8 mouse cellular contexts compared by ENCODE assay signal in genomic region chr1:180263364-180263997, GRCm38 (mm10). TPM values are rescaled to one million over a fixed set of nuclear protein-coding genes. Genes with fewer than 3 reads are reported as not detected.
A peak's percentile ranks its signal among the peaks of the same experiment; 100 is the strongest.
DNase-seq lines count a peak whose midpoint lies in the region; ATAC-seq lines count a peak whose summit lies in the region.

Gene Psen2 (minus strand): TSS chr1:180263438.

- no peaks in the 10 kb centered on the region for H3K36me3 ChIP-seq in intestine, embryonic 15.5 days
- no peaks in the 10 kb centered on the region for H3K36me3 ChIP-seq in liver, embryonic 16.5 days (ENCODE audit: control insufficient read depth, insufficient read depth)

- 0 out of 2 replicates have a peak, but pooled peaks cover 3% of the 10 kb centered on the region for H3K4me1 ChIP-seq in intestine, embryonic 15.5 days (replicated peaks)
- H3K4me1 ChIP-seq in liver, embryonic 16.5 days (ENCODE audit: control insufficient read depth, low read depth, low read length) = peaks cover 53% of the 10 kb centered on the region

- WGBS in intestine, embryonic 15.5 days = 32% methylated on average over 7 of the region's 7 CpGs
- 22% methylated on average over 7 of the region's 7 CpGs for WGBS in liver, embryonic 16.5 days (ENCODE audit: insufficient replicate concordance)

- H3K27ac ChIP-seq in intestine, embryonic 15.5 days = no peak within 1 kb of the TSS
- peak within 1 kb of the TSS; percentile 78 for H3K27ac ChIP-seq in liver, embryonic 16.5 days (ENCODE audit: low read length)

- ATAC-seq in intestine, embryonic 15.5 days = no peak
- no peak for ATAC-seq in liver, embryonic 16.5 days (ENCODE audit: low read depth)
- ATAC-seq in neutrophil, adult 5-6 weeks (ENCODE audit: extremely low read depth, insufficient number of reproducible peaks, low FRiP score, poor library complexity, severe bottlenecking) = peak; percentile 76

- H3K9ac ChIP-seq in intestine, embryonic 15.5 days = no peak within 1 kb of the TSS
- no peak within 1 kb of the TSS for H3K9ac ChIP-seq in liver, embryonic 16.5 days (ENCODE audit: low read depth, low read length)

- DNase-seq in layer of hippocampus, adult 8-10 months (ENCODE audit: low spot score in 2 of 2) = no peak
- no peak for DNase-seq in layer of hippocampus, adult 9-10 months (ENCODE audit: low spot score)
- DNase-seq in adipocyte (ENCODE audit: low spot score) = peak; percentile 94
- peak; percentile 94 for DNase-seq in heart, adult 11 months
- no peak for DNase-seq in right cerebral cortex, postnatal 25 days

- no peaks in the 10 kb centered on the region for H3K27me3 ChIP-seq in intestine, embryonic 15.5 days (replicated peaks)
- no peaks in the 10 kb centered on the region; the same call in 1 of the 2 replicates for H3K27me3 ChIP-seq in liver, embryonic 16.5 days (ENCODE audit: control insufficient read depth, insufficient read depth, low read depth, low read length)

- no peak within 1 kb of the TSS for H3K4me3 ChIP-seq in intestine, embryonic 15.5 days (replicated peaks)
- no peak within 1 kb of the TSS for H3K4me3 ChIP-seq in liver, embryonic 16.5 days (ENCODE audit: low read depth, low read length)

- H3K4me2 ChIP-seq in intestine, embryonic 15.5 days (replicated peaks) = no peak within 1 kb of the TSS
- H3K4me2 ChIP-seq in liver, embryonic 16.5 days (ENCODE audit: low read depth, low read length) = peak within 1 kb of the TSS; percentile 65

- no peaks in the 10 kb centered on the region for H3K9me3 ChIP-seq in intestine, embryonic 15.5 days
- H3K9me3 ChIP-seq in liver, embryonic 16.5 days (replicated peaks; ENCODE audit: control insufficient read depth, low read length) = no peaks in the 10 kb centered on the region

RNA-seq across cellular contexts. Expression of gene Psen2, which starts in this region (rescaled TPM):
- total RNA-seq in layer of hippocampus, adult 8-10 months (2022) = 10 to 100 TPM; 21.5 to 25.9 (median 22.2) TPM
- 16.0 and 21.6 TPM in 2 replicates for polyA plus RNA-seq in intestine, embryonic 15.5 days (2015; fragmentation: Nextera tagmentation; extraction: Ambion mirVana)
- 32.2 and 37.0 TPM in 2 replicates for polyA plus RNA-seq in liver, embryonic 16.5 days (2015; fragmentation: Nextera tagmentation; extraction: Ambion mirVana)
- 66.0 and 74.3 TPM in 2 replicates for total RNA-seq in neutrophil, adult 5-6 weeks (2017)

Comparison
In these comparisons a context has a peak if more than half of its experiments do, and no peak if none do; other contexts are left out.
1. DNase-seq: peak in adipocyte (single experiment) and heart, adult 11 months (single experiment); none in layer of hippocampus, adult 8-10 months (0 of 2), layer of hippocampus, adult 9-10 months (single experiment) and right cerebral cortex, postnatal 25 days (single experiment).